Mouse (Mus musculus) kidney, embryonic 14.5 days (tissue): ENCODE data around the gene Adamts3. TPM values are rescaled to one million over a fixed set of nuclear protein-coding genes. Genes with fewer than 3 reads are reported as not detected.

Source experiments
- ATAC-seq: fragments of 200-750 bp; cut with Nextera tagmentation; 2 replicates; pipeline ENCODE4 v1.8.0; 2017; ENCODE audit warnings: moderate number of reproducible peaks, mild to moderate bottlenecking, moderate TSS enrichment, moderate library complexity; ENCODE audit not compliant: low FRiP score, low TSS enrichment
- H3K27ac ChIP-seq: fragments of 300-500 bp; sonication (generic); 2 replicates; pipeline ENCODE4 v1.5.1; 2014; ENCODE audit warnings: low read depth, mild to moderate bottlenecking, low read length, moderate library complexity, mixed read lengths
- H3K27me3 ChIP-seq: fragments of 300-500 bp; sonication (generic); 2 replicates; pipeline ENCODE4 v1.6.1; 2014; ENCODE audit warnings: mild to moderate bottlenecking, low read length; ENCODE audit not compliant: control insufficient read depth, insufficient read depth
- H3K36me3 ChIP-seq: fragments of 300-500 bp; sonication (generic); 2 replicates; pipeline ENCODE4 v1.6.1; 2014; ENCODE audit warnings: low read length, mixed read lengths; ENCODE audit not compliant: control insufficient read depth, insufficient read depth
- H3K4me1 ChIP-seq: fragments of 300-500 bp; sonication (generic); 2 replicates; pipeline ENCODE4 v1.6.1; 2014; ENCODE audit warnings: low read length, mixed read lengths; ENCODE audit not compliant: control insufficient read depth, insufficient read depth
- H3K4me2 ChIP-seq: fragments of 300-500 bp; sonication (generic); replicated peaks from 2 replicates; pipeline ENCODE4 v1.6.1; 2014; ENCODE audit warnings: low read depth, mild to moderate bottlenecking, low read length
- H3K4me3 ChIP-seq: fragments of 300-500 bp; sonication (generic); 2 replicates; pipeline ENCODE4 v1.5.1; 2014; ENCODE audit warnings: mild to moderate bottlenecking, low read length
- H3K9ac ChIP-seq: fragments of 300-500 bp; sonication (generic); 2 replicates; pipeline ENCODE4 v1.6.1; 2014; ENCODE audit warnings: low read depth, mild to moderate bottlenecking, low read length, moderate library complexity
- H3K9me3 ChIP-seq: fragments of 300-500 bp; sonication (generic); 2 replicates; pipeline ENCODE4 v1.6.1; 2016; ENCODE audit warnings: low read length; ENCODE audit not compliant: control insufficient read depth
- WGBS: fragments of 180-500 bp; shearing (Covaris S2); extraction: QIAGEN DNeasy Blood & Tissue Kit; methylation state at CpG from one replicate; pipeline ENCODE4 v1.1.7; 2014; 5-methylcytosine and 5-hydroxymethylcytosine counted together
- polyA plus RNA-seq: library from polyadenylated mRNA; unstranded; fragments of >200 nt; fragmentation: Nextera tagmentation; extraction: Ambion mirVana; gene quantifications from 2 replicates; pipeline ENCODE4 v1.2.1, GENCODE M21; 2014

Adamts3 gene
- polyA plus RNA-seq, 1 experiment from 2014 or later = 3.4 TPM

DNA sequence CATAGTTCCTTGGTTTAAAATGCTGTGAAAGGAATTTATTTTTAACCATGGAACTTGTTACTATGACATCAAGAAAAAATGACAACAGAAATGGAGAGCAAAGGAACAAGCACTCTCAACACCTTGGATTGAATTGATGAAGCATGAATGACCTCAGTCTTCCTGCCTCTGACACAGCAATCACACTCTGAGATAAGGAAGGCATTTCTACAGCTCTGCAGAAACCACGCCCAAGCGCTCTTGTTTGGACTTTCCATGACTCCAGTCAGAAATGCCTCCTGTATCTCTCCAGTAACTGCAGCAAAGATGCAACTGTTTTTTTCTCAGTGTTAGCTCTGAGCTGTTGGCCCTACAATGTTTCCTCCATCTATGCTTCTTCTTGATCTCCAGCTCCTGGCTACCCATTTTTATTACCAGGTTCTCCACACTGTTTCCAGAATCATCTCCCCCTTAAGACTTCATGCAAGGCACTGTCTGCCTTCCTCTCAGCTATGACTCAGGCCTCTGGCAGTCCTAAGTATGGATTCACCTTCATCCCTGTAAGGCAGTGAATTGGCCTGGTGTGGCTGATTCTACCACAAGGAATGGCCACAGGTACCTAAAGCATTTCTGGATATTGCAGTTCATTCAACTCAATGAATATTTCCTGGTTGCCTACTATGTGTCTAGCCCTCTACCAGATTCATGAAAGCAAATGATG is 134.8 kb downstream of the Adamts3 start:
- H3K36me3 ChIP-seq = no peaks in the 10 kb centered on the region
- no peak for ATAC-seq

DNA sequence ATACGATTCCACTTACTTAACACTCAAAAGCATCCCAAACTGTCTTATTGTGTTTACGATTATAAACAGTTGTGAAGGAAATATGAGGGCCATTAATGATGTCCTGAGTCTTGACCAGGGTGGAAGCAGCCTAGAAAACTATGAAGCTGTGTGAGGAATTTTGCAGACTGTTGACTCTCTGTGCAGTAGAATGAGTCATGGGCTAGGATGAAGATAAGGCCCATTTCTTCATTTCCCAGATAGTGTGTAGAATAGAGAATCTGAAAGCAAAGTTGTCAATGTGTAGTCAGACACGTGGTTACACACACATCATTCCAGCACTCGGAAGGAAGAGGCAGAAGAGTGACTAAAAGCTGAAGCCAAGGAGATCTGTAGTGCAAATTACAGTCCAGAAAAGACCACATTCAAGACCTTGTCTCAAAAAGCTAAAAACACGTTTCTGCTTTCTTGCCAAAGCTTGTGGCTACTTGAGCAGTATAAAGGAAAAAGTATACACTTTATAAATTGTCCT is 135.9 kb downstream of the Adamts3 start:
- Histone ChIP-seq H3K4me1 (no peaks in the 10 kb centered on the region), H3K4me2 (no peak overlapping the region), H3K27ac (no peak overlapping the region), H3K9ac (no peak overlapping the region), H3K27me3 (no peaks in the 10 kb centered on the region), H3K4me3 (no peak overlapping the region), H3K36me3 (no peaks in the 10 kb centered on the region), H3K9me3 (no peaks in the 10 kb centered on the region; the same call in 1 of the 2 replicates)
- WGBS = 78% methylated on average over 5 of the region's 5 CpGs
- ATAC-seq = no peak

More for the DNA sequence above, 134.8 kb downstream of the Adamts3 start:
- 86% methylated on average over 2 of the region's 2 CpGs for WGBS
- H3K4me3 ChIP-seq = no peak overlapping the region
- no peaks in the 10 kb centered on the region for H3K27me3 ChIP-seq
- H3K27ac ChIP-seq = no peak overlapping the region
- no peaks in the 10 kb centered on the region for H3K4me1 ChIP-seq
- no peak overlapping the region for H3K9ac ChIP-seq
- no peaks in the 10 kb centered on the region; the same call in 1 of the 2 replicates for H3K9me3 ChIP-seq
- no peak overlapping the region for H3K4me2 ChIP-seq

DNA sequence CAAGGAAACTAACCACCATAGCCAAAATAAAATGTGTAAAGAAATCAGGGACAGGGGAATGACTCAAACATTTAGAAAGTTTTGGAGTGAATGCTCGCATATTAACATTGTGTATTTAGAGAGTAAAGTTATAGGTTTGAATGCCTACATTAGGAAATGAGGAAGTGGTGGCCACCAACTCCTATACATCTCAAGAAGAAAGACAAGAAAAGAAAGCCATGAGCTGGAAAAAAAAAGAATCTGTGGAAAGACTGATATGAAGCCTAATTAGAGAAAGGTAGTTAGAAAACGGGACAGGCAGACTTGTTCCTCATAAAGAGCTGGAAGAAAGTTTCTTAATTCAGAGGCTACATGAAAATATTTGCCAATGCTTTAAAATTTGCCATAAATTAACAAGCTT is 138.0 kb downstream of the Adamts3 start:
- Histone ChIP-seq H3K4me1 (no peaks in the 10 kb centered on the region), H3K4me3 (no peak overlapping the region), H3K27ac (no peak overlapping the region), H3K4me2 (no peak overlapping the region), H3K36me3 (no peaks in the 10 kb centered on the region), H3K9ac (no peak overlapping the region), H3K27me3 (no peaks in the 10 kb centered on the region), H3K9me3 (no peaks in the 10 kb centered on the region)
- 79% methylated on average over 2 of the region's 2 CpGs for WGBS
- ATAC-seq = no peak

DNA sequence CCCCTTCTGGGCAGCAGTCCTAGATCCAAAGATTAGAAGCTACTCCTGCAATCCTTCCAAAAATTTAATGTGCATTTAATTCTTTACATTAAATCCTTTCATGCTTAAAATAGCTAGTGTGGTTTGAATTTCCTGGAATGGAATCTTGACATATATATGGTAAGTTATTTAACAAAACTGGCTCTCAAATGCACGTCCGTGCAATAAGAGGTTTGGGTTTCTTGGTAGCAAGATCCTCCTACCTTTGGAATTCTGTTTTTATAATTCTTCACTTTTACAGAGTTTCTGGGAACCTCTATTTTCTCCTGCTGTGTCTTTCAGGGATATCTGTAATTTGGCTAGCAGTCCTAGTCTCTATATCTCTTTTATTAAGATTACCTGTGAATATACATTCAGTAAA is 148.4 kb downstream of the Adamts3 start:
- WGBS = 69% methylated on average over 2 of the region's 2 CpGs
- H3K27ac ChIP-seq = no peak overlapping the region
- H3K4me2 ChIP-seq = no peak overlapping the region
- H3K4me3 ChIP-seq = no peak overlapping the region
- H3K9me3 ChIP-seq = no peaks in the 10 kb centered on the region
- H3K9ac ChIP-seq = no peak overlapping the region
- no peaks in the 10 kb centered on the region for H3K36me3 ChIP-seq
- no peaks in the 10 kb centered on the region for H3K27me3 ChIP-seq
- no peaks in the 10 kb centered on the region for H3K4me1 ChIP-seq
- ATAC-seq = no peak

DNA sequence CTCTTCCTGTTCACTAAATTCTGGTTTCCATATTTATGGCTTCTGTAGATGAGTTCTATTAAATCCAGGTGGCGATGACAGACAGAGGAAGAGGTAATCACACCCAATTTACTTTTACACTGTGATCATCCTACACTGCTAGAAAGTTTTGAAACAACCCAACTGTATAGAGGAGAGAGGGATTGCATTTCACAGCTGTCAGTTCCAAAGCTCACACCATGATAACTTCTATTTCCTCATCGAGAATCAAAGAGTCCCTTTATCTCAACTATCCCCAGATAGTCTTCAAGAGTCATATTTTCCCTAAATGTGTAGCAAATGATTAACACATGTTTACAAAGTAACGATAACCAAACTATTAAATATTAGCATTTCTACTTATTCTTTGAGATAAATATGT is 152.7 kb downstream of the Adamts3 start:
- no peaks in the 10 kb centered on the region for H3K36me3 ChIP-seq
- no peak for ATAC-seq
- no peaks in the 10 kb centered on the region for H3K27me3 ChIP-seq
- H3K27ac ChIP-seq = no peak overlapping the region
- WGBS = 82% methylated on average over 3 of the region's 3 CpGs
- no peak overlapping the region for H3K9ac ChIP-seq
- H3K4me3 ChIP-seq = no peak overlapping the region
- no peaks in the 10 kb centered on the region for H3K9me3 ChIP-seq
- no peaks in the 10 kb centered on the region for H3K4me1 ChIP-seq
- H3K4me2 ChIP-seq = no peak overlapping the region

DNA sequence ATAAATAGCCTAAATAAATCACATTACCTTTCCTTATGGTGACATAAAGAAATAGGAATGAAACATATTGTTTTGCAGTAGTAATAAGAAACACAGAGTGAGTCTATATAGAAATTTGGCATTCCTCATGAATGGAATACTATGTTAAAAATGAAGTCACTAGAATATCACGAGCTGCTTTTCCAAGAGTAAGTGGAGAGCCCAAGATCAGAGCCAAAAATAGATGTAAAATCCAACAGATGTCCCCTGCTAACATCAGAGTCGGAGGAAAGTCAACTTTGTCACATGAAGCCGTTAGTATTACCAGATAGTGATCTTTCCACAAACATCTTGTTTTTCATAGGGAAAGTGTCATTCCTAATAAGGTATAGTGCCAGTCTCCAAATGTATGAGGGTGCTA is 155.0 kb downstream of the Adamts3 start:
- Histone ChIP-seq H3K36me3 (no peaks in the 10 kb centered on the region), H3K9me3 (no peaks in the 10 kb centered on the region), H3K4me3 (no peak overlapping the region), H3K4me1 (no peaks in the 10 kb centered on the region), H3K27me3 (no peaks in the 10 kb centered on the region), H3K4me2 (no peak overlapping the region), H3K9ac (no peak overlapping the region), H3K27ac (no peak overlapping the region)
- no peak for ATAC-seq
- WGBS = 76% methylated on average over 3 of the region's 3 CpGs

DNA sequence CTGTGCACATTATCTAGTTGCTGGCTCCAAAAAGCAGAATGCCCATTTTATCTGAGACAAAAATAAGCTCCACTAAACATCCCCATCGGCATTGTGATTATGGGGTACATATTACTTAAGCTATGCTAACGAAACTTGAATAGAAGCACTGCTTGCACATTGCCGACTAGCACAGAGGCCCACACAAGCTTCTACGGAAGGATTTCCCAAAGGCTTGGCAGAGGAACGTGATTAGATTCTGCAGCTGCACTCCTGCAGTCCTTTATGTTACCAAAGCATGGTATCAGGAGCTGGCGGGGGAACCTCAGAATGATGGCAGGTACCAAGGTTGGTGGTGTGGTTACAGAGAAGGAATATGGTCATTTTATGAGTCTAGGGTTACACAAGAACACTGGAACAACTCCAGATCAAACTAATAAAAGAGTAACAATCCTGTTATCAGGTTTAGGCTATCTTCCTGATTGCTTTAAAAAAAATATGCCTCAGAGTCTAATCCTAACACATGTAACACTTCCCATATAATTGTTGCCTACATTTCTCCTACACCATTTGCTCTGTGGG is 155.6 kb downstream of the Adamts3 start:
- Histone ChIP-seq H3K9me3 (no peaks in the 10 kb centered on the region), H3K4me1 (no peaks in the 10 kb centered on the region), H3K36me3 (no peaks in the 10 kb centered on the region), H3K27me3 (no peaks in the 10 kb centered on the region), H3K4me2 (no peak overlapping the region), H3K27ac (no peak overlapping the region), H3K9ac (no peak overlapping the region), H3K4me3 (no peak overlapping the region)
- WGBS = 90% methylated on average over 6 of the region's 6 CpGs
- ATAC-seq = no peak

DNA sequence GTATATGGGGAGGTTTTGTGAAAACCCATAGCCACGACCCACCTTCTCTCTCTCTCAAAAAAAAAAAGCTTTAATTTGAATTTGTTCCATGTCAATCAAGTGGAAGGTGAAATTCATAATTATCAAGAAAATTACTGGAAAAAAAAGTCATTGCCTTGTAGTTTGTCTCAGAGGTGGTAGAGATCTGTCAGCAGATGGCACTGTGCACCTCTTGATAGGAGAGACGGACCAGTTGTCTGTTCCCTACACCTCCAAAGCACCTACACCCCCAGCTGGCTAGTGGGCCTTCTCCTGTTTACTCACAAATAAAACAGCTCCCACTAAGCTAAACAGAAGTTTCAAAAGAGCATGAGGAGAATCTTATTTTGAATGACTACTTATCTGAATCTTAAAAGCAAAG is 168.6 kb downstream of the Adamts3 start:
- Histone ChIP-seq H3K4me2 (no peak overlapping the region), H3K4me3 (no peak overlapping the region), H3K36me3 (no peaks in the 10 kb centered on the region), H3K9me3 (no peaks in the 10 kb centered on the region), H3K9ac (no peak overlapping the region), H3K4me1 (no peaks in the 10 kb centered on the region), H3K27me3 (no peaks in the 10 kb centered on the region), H3K27ac (no peak overlapping the region)
- 44% methylated on average over 2 of the region's 2 CpGs for WGBS
- no peak for ATAC-seq

DNA sequence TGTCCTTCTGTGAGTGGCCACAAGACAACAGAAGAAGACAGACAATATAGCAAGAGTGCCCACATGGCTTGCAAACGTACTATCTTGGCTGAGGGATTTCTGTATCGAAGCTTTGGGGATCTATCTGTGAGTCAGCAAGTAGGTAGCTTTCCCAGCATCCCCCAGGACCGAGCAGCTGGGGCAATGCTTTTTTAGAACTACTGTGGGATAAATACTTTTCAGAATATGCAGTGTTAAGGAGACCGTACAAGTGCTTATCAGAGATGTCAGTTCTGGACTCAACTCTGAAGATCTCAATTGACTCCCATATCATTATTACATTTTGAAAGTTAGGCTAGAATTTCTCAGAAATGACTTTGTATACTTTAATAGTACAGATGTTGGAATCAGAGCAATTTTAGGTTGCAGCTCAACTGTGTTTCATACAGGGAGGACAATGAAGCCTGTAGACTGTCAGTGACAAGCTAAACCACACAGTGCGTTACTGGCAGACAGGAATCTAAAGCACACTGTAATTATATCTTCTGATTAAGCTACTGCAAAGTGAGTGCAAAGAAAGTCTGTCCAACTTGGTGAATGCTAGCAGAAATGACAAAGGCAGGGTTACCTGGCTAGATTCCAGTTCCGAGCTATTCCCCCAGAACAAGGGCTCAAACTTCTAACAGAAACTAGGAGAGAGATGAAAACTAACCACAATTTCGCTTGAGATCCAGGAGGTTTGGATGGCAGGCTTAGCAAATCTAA is 171.8 kb downstream of the Adamts3 start:
- H3K36me3 ChIP-seq = no peaks in the 10 kb centered on the region
- H3K27me3 ChIP-seq = no peaks in the 10 kb centered on the region
- H3K4me1 ChIP-seq = no peaks in the 10 kb centered on the region
- no peak overlapping the region for H3K9ac ChIP-seq
- WGBS = 86% methylated on average over 7 of the region's 7 CpGs
- no peak overlapping the region for H3K27ac ChIP-seq
- no peak overlapping the region for H3K4me2 ChIP-seq
- H3K9me3 ChIP-seq = no peaks in the 10 kb centered on the region
- ATAC-seq = no peak
- no peak overlapping the region for H3K4me3 ChIP-seq
